Mouse (Mus musculus): ENCODE measurements at regions not wholly inside any gene's neighbourhood (a gene's known extent, or its start where the extent isn't known, plus 50 kb on each side); places are given as distances from the start of the nearest gene placed in this dataset.

- TF ChIP-seq CTCF (IDR thresholded peaks at IDR 0.05; ENCODE audit: insufficient read depth, low read length) (no peak), POLR2A (IDR thresholded peaks at IDR 0.05; ENCODE audit: borderline replicate concordance, extremely low read depth, low read depth, low read length) (no peak)
These were observed 84.5 kb upstream of the 1700025G04Rik start for GRCm38 (mm10) chr1:152174464-152174863.
